Mouse (Mus musculus): ENCODE measurements around the gene Gm49354. TPM values are rescaled to one million over a fixed set of nuclear protein-coding genes. Genes with fewer than 3 reads are reported as not detected.
"Not testable (repeated sequence)": the region's sequence is repeated elsewhere in the genome, so short reads cannot be mapped to it uniquely, and the experiment has no call there.

Gene Gm49354
- total RNA-seq, 2 experiments from 2014 or later = not detected

DNA sequence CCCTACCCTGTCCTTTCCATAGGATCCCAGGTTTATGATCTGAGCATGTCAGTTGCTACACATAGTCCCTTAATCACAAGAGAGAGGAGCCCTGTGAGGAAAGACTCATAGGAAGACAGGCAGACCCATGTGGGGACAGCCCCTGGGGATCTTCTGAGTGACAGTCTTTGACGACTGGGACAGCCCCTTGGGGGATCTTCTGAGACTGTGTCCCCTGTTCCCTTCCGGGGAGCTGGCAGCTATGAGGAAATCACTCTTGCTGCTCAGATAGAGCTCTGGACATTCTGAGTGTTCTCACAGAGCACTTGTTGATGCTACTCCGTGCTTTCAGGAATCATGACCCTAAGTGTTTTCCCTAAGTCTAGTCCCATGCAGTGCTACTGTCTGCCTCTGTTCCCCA is 68.3 kb downstream of the Gm49354 start:
- DNase-seq (ENCODE audit: low spot score in 2 of 2) = no peak

- DNase-seq (ENCODE audit: low spot score in 2 of 2) = not testable (repeated sequence)
These were observed 70.1 kb downstream of the Gm49354 start, which contains the start of gene Spata31d1b for GRCm38 (mm10) chr13:59711984-59712383. Gene Spata31d1b, plus strand, starts transcription at chr13:59712284.

- DNase-seq (ENCODE audit: low spot score in 2 of 2) = no peak
These were observed 71.8 kb downstream of the Gm49354 start, which contains the start of gene Spata31d1a for GRCm38 (mm10) chr13:59710230-59710629. Gene Spata31d1a, minus strand, starts transcription at chr13:59710330.

Other genes with a start within 250 kb of the Gm49354 start
- gene Agtpbp1, start 197.0 kb downstream of the Gm49354 start, total RNA-seq (2021) = 100 to 1,000 TPM; 353 to 356 TPM
- 10 to 100 TPM; 85.7 to 90.3 TPM for gene Naa35, start 197.0 kb downstream of the Gm49354 start, total RNA-seq (2021)
- 10 to 100 TPM; 63.2 to 71.2 TPM for gene Golm1, start 106.4 kb downstream of the Gm49354 start, total RNA-seq (2021)
- not detected for gene 4921517D22Rik, start 88.1 kb downstream of the Gm49354 start, total RNA-seq (2021)
- gene Spata31d1a, start 71.9 kb downstream of the Gm49354 start, total RNA-seq (2021) = under 1 TPM; 0.53 to 0.57 TPM
- not detected for gene Spata31d1b, start 70.0 kb downstream of the Gm49354 start, total RNA-seq (2021)
- not detected for gene Spata31d1d, start 50.5 kb downstream of the Gm49354 start, total RNA-seq (2021)
- gene 1700014D04Rik, start 35.5 kb downstream of the Gm49354 start, total RNA-seq (2021) = under 1 TPM; 0.66 to 0.67 TPM
- gene Isca1, start 12.4 kb downstream of the Gm49354 start, total RNA-seq (2021) = 100 to 1,000 TPM; 151 to 155 TPM
- 10 to 100 TPM; 55.0 to 58.0 TPM for gene Tut7, start 40.9 kb upstream of the Gm49354 start, total RNA-seq (2021)